Mouse (Mus musculus): ENCODE results near the gene Zfand5. TPM values are rescaled to one million over a fixed set of nuclear protein-coding genes. Genes with fewer than 3 reads are reported as not detected.
"Not testable (repeated sequence)": the region's sequence is repeated elsewhere in the genome, so short reads cannot be mapped to it uniquely, and the experiment has no call there.

Zfand5 gene
- 153 and 164 TPM in 2 replicates for polyA plus RNA-seq (2015; fragmentation: Nextera tagmentation; extraction: Ambion mirVana)

- Histone ChIP-seq H3K4me1 (peaks cover 34% of the 10 kb centered on the region), H3K27me3 (no peaks in the 10 kb centered on the region), H3K4me2 (replicated peaks) (peak within 1 kb of the TSS; percentile 63), H3K36me3 (peaks cover 5% of the 10 kb centered on the region; the same call in 1 of the 2 replicates), H3K27ac (replicated peaks) (peak within 1 kb of the TSS; percentile 99), H3K9ac (replicated peaks) (peak within 1 kb of the TSS; percentile 93), H3K4me3 (peak within 1 kb of the TSS; percentile 67), H3K9me3 (no peaks in the 10 kb centered on the region)
- WGBS, result under 1% methylated on average over 110 of the region's 118 CpGs
- ATAC-seq (replicated peaks), result peak; percentile 95
Observed at GRCm38 (mm10) chr19:21271741-21272654, at the start of gene Zfand5. TSS of gene Zfand5 (plus strand) at chr19:21272278.

- WGBS, result 62% methylated on average over 4 of the region's 4 CpGs
- H3K4me3 ChIP-seq, result no peak overlapping the region
- no peaks in the 10 kb centered on the region for H3K4me1 ChIP-seq
- no peak for ATAC-seq (replicated peaks)
- H3K9me3 ChIP-seq, result no peaks in the 10 kb centered on the region
- H3K9ac ChIP-seq (replicated peaks), result no peak overlapping the region
- H3K27me3 ChIP-seq, result no peaks in the 10 kb centered on the region
- H3K4me2 ChIP-seq (replicated peaks), result no peak overlapping the region
- H3K27ac ChIP-seq (replicated peaks), result no peak overlapping the region
- no peaks in the 10 kb centered on the region for H3K36me3 ChIP-seq
Observed at GRCm38 (mm10) chr19:21227131-21227530, 44.9 kb upstream of the Zfand5 start.

GRCm38 (mm10) chr19:21227754-21228153 is 44.3 kb upstream of the Zfand5 start:
- H3K9me3 ChIP-seq, result no peaks in the 10 kb centered on the region
- 80% methylated on average over 2 of the region's 2 CpGs for WGBS
- H3K4me3 ChIP-seq, result no peak overlapping the region
- H3K36me3 ChIP-seq, result no peaks in the 10 kb centered on the region
- H3K9ac ChIP-seq (replicated peaks), result no peak overlapping the region
- H3K27ac ChIP-seq (replicated peaks), result no peak overlapping the region
- no peak for ATAC-seq (replicated peaks)
- H3K4me1 ChIP-seq, result no peaks in the 10 kb centered on the region
- no peak overlapping the region for H3K4me2 ChIP-seq (replicated peaks)
- no peaks in the 10 kb centered on the region for H3K27me3 ChIP-seq

- not testable (repeated sequence) for H3K27me3 ChIP-seq; H3K9me3 ChIP-seq; H3K4me2 ChIP-seq (replicated peaks); H3K4me1 ChIP-seq; H3K4me3 ChIP-seq; H3K36me3 ChIP-seq; H3K27ac ChIP-seq (replicated peaks); ATAC-seq (replicated peaks); H3K9ac ChIP-seq (replicated peaks)
- WGBS, result 86% methylated on average over 2 of the region's 2 CpGs
Observed at GRCm38 (mm10) chr19:21248730-21249129, 23.3 kb upstream of the Zfand5 start.

- WGBS, result 82% methylated on average over 2 of the region's 2 CpGs
- H3K9me3 ChIP-seq, result no peaks in the 10 kb centered on the region
- no peak overlapping the region for H3K9ac ChIP-seq (replicated peaks)
- H3K27me3 ChIP-seq, result no peaks in the 10 kb centered on the region
- no peak overlapping the region for H3K4me2 ChIP-seq (replicated peaks)
- no peak overlapping the region for H3K4me3 ChIP-seq
- no peaks in the 10 kb centered on the region for H3K36me3 ChIP-seq
- no peak for ATAC-seq (replicated peaks)
- H3K4me1 ChIP-seq, result no peaks in the 10 kb centered on the region
- no peak overlapping the region for H3K27ac ChIP-seq (replicated peaks)
Observed at GRCm38 (mm10) chr19:21253846-21254245, 18.2 kb upstream of the Zfand5 start.

GRCm38 (mm10) chr19:21255920-21256319 is 16.2 kb upstream of the Zfand5 start:
- no peak overlapping the region for H3K9ac ChIP-seq (replicated peaks)
- no peaks in the 10 kb centered on the region for H3K9me3 ChIP-seq
- H3K27me3 ChIP-seq, result no peaks in the 10 kb centered on the region
- WGBS, result 85% methylated on average over 3 of the region's 3 CpGs
- H3K4me3 ChIP-seq, result no peak overlapping the region
- no peak overlapping the region for H3K4me2 ChIP-seq (replicated peaks)
- no peak overlapping the region for H3K27ac ChIP-seq (replicated peaks)
- ATAC-seq (replicated peaks), result no peak
- no peaks in the 10 kb centered on the region for H3K36me3 ChIP-seq
- no peaks in the 10 kb centered on the region for H3K4me1 ChIP-seq

- Histone ChIP-seq H3K27me3 (no peaks in the 10 kb centered on the region), H3K9ac (replicated peaks) (no peak overlapping the region), H3K4me3 (no peak overlapping the region), H3K9me3 (no peaks in the 10 kb centered on the region), H3K4me1 (no peaks in the 10 kb centered on the region), H3K4me2 (replicated peaks) (no peak overlapping the region), H3K36me3 (no peaks in the 10 kb centered on the region), H3K27ac (replicated peaks) (no peak overlapping the region)
- WGBS, result 86% methylated on average over 2 of the region's 2 CpGs
- no peak for ATAC-seq (replicated peaks)
Observed at GRCm38 (mm10) chr19:21259453-21259852, 12.6 kb upstream of the Zfand5 start.

GRCm38 (mm10) chr19:21260280-21260679 is 11.8 kb upstream of the Zfand5 start:
- Histone ChIP-seq H3K9me3 (no peaks in the 10 kb centered on the region), H3K27me3 (no peaks in the 10 kb centered on the region), H3K36me3 (no peaks in the 10 kb centered on the region), H3K4me1 (no peaks in the 10 kb centered on the region), H3K27ac (replicated peaks) (no peak overlapping the region), H3K4me3 (no peak overlapping the region), H3K4me2 (replicated peaks) (no peak overlapping the region), H3K9ac (replicated peaks) (no peak overlapping the region)
- no peak for ATAC-seq (replicated peaks)

- 31% methylated on average over 8 of the region's 8 CpGs for WGBS
- H3K27me3 ChIP-seq, result no peaks in the 10 kb centered on the region
Observed at GRCm38 (mm10) chr19:21271186-21271585, 892 bp upstream of the Zfand5 start.

GRCm38 (mm10) chr19:21272655-21273284 is 692 bp downstream of the Zfand5 start:
- Histone ChIP-seq H3K9me3 (no peaks in the 10 kb centered on the region), H3K36me3 (peaks cover 11% of the 10 kb centered on the region), H3K9ac (replicated peaks) (peak overlapping the region; percentile 93), H3K4me1 (peaks cover 36% of the 10 kb centered on the region), H3K27me3 (no peaks in the 10 kb centered on the region), H3K4me3 (peak overlapping the region; percentile 67), H3K4me2 (replicated peaks) (peak overlapping the region; percentile 63), H3K27ac (replicated peaks) (peak overlapping the region; percentile 99)
- WGBS, result under 1% methylated on average over 63 of the region's 66 CpGs
- ATAC-seq (replicated peaks), result peak; percentile 66

More at GRCm38 (mm10) chr19:21271186-21271585, 892 bp upstream of the Zfand5 start:
- Histone ChIP-seq H3K4me3 (peak overlapping the region; percentile 67), H3K36me3 (no peaks in the 10 kb centered on the region), H3K9me3 (no peaks in the 10 kb centered on the region), H3K4me1 (peaks cover 27% of the 10 kb centered on the region), H3K9ac (replicated peaks) (peak overlapping the region; percentile 93), H3K27ac (replicated peaks) (peak overlapping the region; percentile 99), H3K4me2 (replicated peaks) (peak overlapping the region; percentile 59)
- ATAC-seq (replicated peaks), result no peak

- WGBS, result under 1% methylated on average over 4 of the region's 4 CpGs
- H3K4me2 ChIP-seq (replicated peaks), result peak overlapping the region; percentile 63
- H3K27ac ChIP-seq (replicated peaks), result peak overlapping the region; percentile 49; the same call in 1 of the 2 replicates
- ATAC-seq (replicated peaks), result no peak
- H3K36me3 ChIP-seq, result peaks cover 15% of the 10 kb centered on the region
- no peaks in the 10 kb centered on the region for H3K27me3 ChIP-seq
- H3K9ac ChIP-seq (replicated peaks), result peak overlapping the region; percentile 58
- H3K9me3 ChIP-seq, result no peaks in the 10 kb centered on the region
- H3K4me3 ChIP-seq, result peak overlapping the region; percentile 67
- H3K4me1 ChIP-seq, result peaks cover 36% of the 10 kb centered on the region
Observed at GRCm38 (mm10) chr19:21273440-21273839, 1.4 kb downstream of the Zfand5 start.

- H3K9me3 ChIP-seq, result no peaks in the 10 kb centered on the region
- peaks cover 17% of the 10 kb centered on the region for H3K36me3 ChIP-seq
- H3K4me3 ChIP-seq, result peak overlapping the region; percentile 67
- H3K27ac ChIP-seq (replicated peaks), result peak overlapping the region; percentile 49
- H3K4me2 ChIP-seq (replicated peaks), result peak overlapping the region; percentile 63
- no peaks in the 10 kb centered on the region for H3K27me3 ChIP-seq
- H3K9ac ChIP-seq (replicated peaks), result peak overlapping the region; percentile 58
- 0% methylated on average over 2 of the region's 2 CpGs for WGBS
- peak; percentile 5; the same call in 1 of the 2 replicates for ATAC-seq (replicated peaks)
- H3K4me1 ChIP-seq, result peaks cover 36% of the 10 kb centered on the region
Observed at GRCm38 (mm10) chr19:21274181-21274591, 2.1 kb downstream of the Zfand5 start.

Measured in forebrain, embryonic 15.5 days (tissue).